In the genomic region with DNA sequence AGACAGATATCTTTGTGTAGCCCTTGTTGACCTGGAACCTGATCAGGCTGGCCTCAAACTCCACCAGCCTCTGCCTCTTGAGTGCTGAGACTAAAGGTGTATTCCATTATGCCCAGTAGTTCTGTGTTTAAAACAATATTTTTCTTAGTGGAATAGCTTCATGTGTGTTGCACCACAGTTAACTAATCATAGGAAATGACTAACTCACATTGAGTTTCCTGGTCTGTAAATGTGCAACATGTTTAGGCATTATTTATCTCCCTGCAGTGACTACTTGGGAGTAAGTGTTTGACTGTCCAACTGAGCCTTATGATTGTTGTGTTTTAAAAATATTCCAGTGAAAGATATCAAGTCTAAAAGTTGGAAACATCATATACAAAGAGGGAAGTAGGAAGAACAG, we compare ENCODE assay signal across 16 mouse cellular contexts.
"Had no signal": no experiment of that assay in that cellular context is flagged by ENCODE, and none has a peak within 500 bp of the region (broad histone marks: within the 10 kb centered on the region; RNA-seq: fewer than 3 reads in every experiment).

No protein-coding gene starts in this region.

- DNase-seq: kidney, adult 11 months; kidney, adult 8-10 months; kidney, postnatal 14 days; layer of hippocampus, adult 9-11 months; liver, embryonic 13.5 days; lung, embryonic 14.5 days; retina, postnatal 1 day; right cerebral cortex, postnatal 25 days; spleen, adult 18-20 months; thymus, postnatal 36 days had no signal

- H3K4me1 ChIP-seq: midbrain, embryonic 12.5 days; midbrain, embryonic 15.5 days; neural tube, embryonic 13.5 days; stomach, embryonic 15.5 days had no signal

- H3K27ac ChIP-seq: layer of hippocampus, adult 2 months; left cerebral cortex, adult 2 months; liver, embryonic 13.5 days; midbrain, embryonic 12.5 days; midbrain, embryonic 15.5 days; neural tube, embryonic 13.5 days; stomach, embryonic 15.5 days had no signal

- H3K36me3 ChIP-seq: liver, embryonic 13.5 days; midbrain, embryonic 12.5 days; midbrain, embryonic 15.5 days; neural tube, embryonic 13.5 days; stomach, embryonic 15.5 days had no signal

- H3K4me3 ChIP-seq: layer of hippocampus, adult 2 months; left cerebral cortex, adult 2 months; liver, embryonic 13.5 days; midbrain, embryonic 12.5 days; midbrain, embryonic 15.5 days; neural tube, embryonic 13.5 days; stomach, embryonic 15.5 days had no signal
